Mouse (Mus musculus) ES-Bruce4 (cell line): ENCODE results near the gene Bloc1s5.

ENCODE experiments used
- CTCF ChIP-seq: IDR thresholded peaks from one replicate; pipeline ENCODE4 v1.8.1; 2011; ENCODE audit warnings: low read depth, low read length
- EP300 ChIP-seq: IDR thresholded peaks from 2 replicates; pipeline ENCODE4 v1.6.1; 2011; ENCODE audit warnings: low read depth, low read length; ENCODE audit not compliant: insufficient read depth
- POLR2A ChIP-seq: IDR thresholded peaks from one replicate; pipeline ENCODE4 v1.8.1; 2011; ENCODE audit warnings: low read length; ENCODE audit not compliant: insufficient read depth

DNA sequence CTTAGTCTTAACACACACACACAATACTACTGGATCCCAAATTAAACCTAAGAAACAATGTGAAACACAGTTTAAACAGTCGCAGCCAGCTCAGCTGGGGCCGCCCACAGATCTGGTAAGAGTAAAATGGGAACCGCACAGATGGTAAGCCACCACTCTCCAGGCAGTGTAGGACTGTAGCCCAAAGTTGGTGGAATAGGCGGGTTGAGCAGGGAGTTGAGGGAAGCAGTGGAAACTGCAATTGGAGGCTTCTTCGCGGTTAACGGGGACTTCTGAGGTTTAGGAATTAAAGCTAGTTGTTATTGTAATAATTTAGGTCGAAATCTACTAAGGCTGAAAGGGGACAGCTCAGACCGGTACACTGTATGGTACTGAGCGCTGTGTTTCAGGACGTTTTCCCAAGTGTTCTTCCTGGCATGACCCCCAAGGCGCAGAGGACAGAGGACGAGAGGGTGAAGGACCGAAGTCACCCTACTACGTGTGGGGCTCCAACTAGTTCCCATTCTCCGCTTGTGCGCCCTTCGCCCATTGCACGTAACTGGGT lies 581 bp downstream of the Bloc1s5 start:
- TF ChIP-seq POLR2A (no peak), CTCF (no peak), EP300 (no peak)
